Mouse (Mus musculus) midbrain, embryonic 10.5 days (tissue): Measurements from ENCODE around the gene Zfp420. TPM values are rescaled to one million over a fixed set of nuclear protein-coding genes. Genes with fewer than 3 reads are reported as not detected.

Source experiments
- DNase-seq: peaks from one replicate; pipeline ENCODE4 v3.0.0-alpha.2; 2017; ENCODE audit warnings: low spot score
- H3K27ac ChIP-seq: fragments of 300-500 bp; sonication (generic); replicated peaks from 2 replicates; pipeline ENCODE4 v1.5.1; 2016; ENCODE audit warnings: mild to moderate bottlenecking
- H3K27me3 ChIP-seq: fragments of 300-500 bp; sonication (generic); 2 replicates; pipeline ENCODE4 v1.6.1; 2016; ENCODE audit warnings: low read depth, mild to moderate bottlenecking; ENCODE audit not compliant: poor library complexity, severe bottlenecking
- H3K36me3 ChIP-seq: fragments of 300-500 bp; sonication (generic); 2 replicates; pipeline ENCODE4 v1.6.1; 2016; ENCODE audit warnings: mild to moderate bottlenecking, moderate library complexity
- H3K4me1 ChIP-seq: fragments of 300-500 bp; sonication (generic); 2 replicates; pipeline ENCODE4 v1.6.1; 2016
- H3K4me3 ChIP-seq: fragments of 300-500 bp; sonication (generic); 2 replicates; pipeline ENCODE4 v1.5.1; 2016; ENCODE audit warnings: mild to moderate bottlenecking, moderate library complexity
- H3K9me3 ChIP-seq: fragments of 300-500 bp; sonication (generic); replicated peaks from 2 replicates; pipeline ENCODE4 v1.6.1; 2016; ENCODE audit warnings: mild to moderate bottlenecking
- WGBS: fragments of 180-500 bp; shearing (Covaris S2); methylation state at CpG from one replicate; pipeline ENCODE4 v1.1.7; 2016; 5-methylcytosine and 5-hydroxymethylcytosine counted together
- microRNA-seq: library from miRNA; unstranded; fragments of <30 nt; microRNA quantifications from one replicate; pipeline ENCODE4, GENCODE M21; 2017
- polyA plus RNA-seq: library from polyadenylated mRNA; unstranded; fragments of >200 nt; fragmentation: Nextera tagmentation; extraction: Ambion mirVana; gene quantifications from 2 replicates; pipeline ENCODE4 v1.2.1, GENCODE M21; 2016

Zfp420 gene
- polyA plus RNA-seq, 1 experiment from 2014 or later = 9.3 TPM

DNA sequence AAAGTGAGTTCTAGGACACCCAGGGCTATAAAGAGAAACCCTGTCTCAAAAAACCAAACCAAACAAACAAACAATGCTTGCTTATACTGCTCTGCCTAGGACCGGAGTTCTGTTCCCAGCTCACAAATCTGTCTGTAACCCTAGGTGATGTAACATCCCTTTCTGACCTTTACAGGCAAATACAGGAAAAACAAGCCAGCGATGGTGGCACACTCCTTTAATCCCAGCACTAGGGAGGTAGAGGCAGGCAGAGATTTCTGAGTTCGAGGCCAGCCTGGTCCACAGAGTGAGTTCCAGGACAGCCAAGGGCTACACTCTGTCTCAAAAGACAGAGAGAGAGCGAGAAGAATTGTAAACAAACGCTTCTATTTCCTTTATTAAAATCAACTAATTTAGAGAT is 47.4 kb downstream of the Zfp420 start:
- DNase-seq = no peak
- Histone ChIP-seq H3K9me3 (no peaks in the 10 kb centered on the region), H3K4me3 (peak overlapping the region; percentile 55; the same call in 1 of the 2 replicates), H3K27me3 (no peaks in the 10 kb centered on the region), H3K4me1 (peaks cover 24% of the 10 kb centered on the region), H3K36me3 (peaks cover 32% of the 10 kb centered on the region), H3K27ac (peak overlapping the region; percentile 94)
- WGBS = 90% methylated on average over 5 of the region's 5 CpGs

DNA sequence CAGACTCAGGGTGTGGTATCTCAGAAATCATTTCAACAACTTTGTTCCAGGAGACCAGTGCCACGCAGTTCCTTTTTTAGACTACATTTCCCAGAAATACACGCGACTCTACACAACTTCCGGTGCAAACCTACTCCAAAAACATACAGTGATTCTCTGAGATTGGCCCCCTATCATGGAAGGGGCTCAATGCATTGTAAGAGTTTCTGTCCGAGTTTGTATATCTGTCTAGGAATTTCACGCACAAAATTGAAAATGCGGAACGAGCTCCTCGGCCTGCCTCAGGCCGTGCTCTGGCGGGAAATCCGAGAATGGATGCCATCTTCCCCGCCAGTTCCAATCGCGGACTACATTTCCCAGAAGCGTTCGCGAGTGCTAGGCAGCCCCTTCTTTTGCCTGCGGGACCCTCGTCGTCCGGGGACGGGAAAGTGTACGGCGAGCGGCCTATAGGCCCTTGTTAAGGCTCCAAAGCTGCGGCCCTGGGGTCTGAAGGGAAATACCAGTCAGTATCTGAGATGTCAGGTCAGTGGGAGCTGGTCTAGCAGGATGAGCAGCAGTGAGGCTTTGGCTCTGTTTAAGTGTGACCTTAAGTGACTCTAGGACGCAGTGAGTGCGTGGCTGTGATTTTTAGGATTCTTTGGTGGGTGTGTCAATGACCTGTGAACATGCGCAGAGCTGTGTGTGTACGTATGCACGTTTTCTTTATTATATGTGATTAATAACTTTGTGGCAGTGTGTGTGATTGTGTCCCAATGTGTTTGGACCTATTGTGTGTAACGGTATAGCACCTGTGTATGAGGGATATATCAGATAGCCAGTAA is 48.6 kb downstream of the Zfp420 start, which contains the start of gene Zfp383:
Gene Zfp383, plus strand, starts transcription at position 94 of the 821 bp plus-strand sequence.
- Histone ChIP-seq H3K27ac (peak within 1 kb of the TSS; percentile 94), H3K36me3 (peaks cover 32% of the 10 kb centered on the region), H3K27me3 (no peaks in the 10 kb centered on the region), H3K4me3 (peak within 1 kb of the TSS; percentile 68), H3K4me1 (peaks cover 24% of the 10 kb centered on the region), H3K9me3 (no peaks in the 10 kb centered on the region)
- WGBS = under 1% methylated on average over 33 of the region's 33 CpGs
- peak; percentile 90 for DNase-seq

DNA sequence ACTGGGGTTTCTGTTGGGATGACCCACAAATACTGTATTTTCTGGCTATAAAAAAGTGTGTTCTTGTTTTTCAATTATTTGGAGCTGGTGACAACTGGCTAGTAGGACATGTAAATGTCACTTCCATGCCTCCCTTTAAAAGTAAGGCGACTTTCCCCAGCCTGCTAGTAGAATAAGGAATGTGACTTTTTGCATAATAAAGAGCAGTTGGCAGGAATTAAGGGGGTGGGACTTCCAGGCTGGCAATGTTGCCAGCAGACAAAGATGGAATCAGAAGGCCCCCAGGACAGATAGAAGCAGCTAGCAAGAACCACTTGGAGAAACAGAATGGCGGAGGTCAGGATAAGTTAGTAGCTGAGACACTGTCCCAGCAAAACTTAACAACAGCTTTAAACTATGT is 50.5 kb downstream of the Zfp420 start:
- H3K9me3 ChIP-seq = peaks cover 5% of the 10 kb centered on the region
- peaks cover 44% of the 10 kb centered on the region for H3K36me3 ChIP-seq
- H3K4me3 ChIP-seq = 0 out of 2 replicates have a peak overlapping the region, but pooled peaks have one; percentile 68
- no peak overlapping the region for H3K27ac ChIP-seq
- no peaks in the 10 kb centered on the region for H3K27me3 ChIP-seq
- H3K4me1 ChIP-seq = peaks cover 24% of the 10 kb centered on the region
- no peak for DNase-seq
- WGBS = 66% methylated on average over 2 of the region's 2 CpGs

DNA sequence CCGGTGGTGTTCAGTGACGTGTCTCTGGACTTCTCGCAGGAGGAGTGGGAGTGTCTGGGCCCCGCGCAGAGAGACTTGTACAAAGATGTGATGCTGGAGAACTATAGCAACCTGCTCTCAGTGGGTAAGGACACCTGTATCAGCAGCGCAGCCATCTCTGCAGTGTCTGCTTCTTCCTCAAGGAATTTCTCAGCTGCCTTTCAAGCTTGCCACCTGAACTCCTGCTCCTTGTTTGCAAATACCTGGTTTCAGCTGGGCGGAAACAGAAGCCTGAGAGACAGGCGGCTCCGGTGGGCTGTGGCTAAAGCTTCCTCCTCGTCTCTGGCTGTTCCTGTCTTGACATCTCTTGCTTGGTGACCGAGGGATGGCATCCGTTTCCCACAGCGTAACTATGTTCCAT is 52.4 kb downstream of the Zfp420 start:
- Histone ChIP-seq H3K4me3 (no peak overlapping the region), H3K27me3 (no peaks in the 10 kb centered on the region), H3K9me3 (peaks cover 13% of the 10 kb centered on the region), H3K4me1 (peaks cover 18% of the 10 kb centered on the region), H3K36me3 (peaks cover 63% of the 10 kb centered on the region), H3K27ac (no peak overlapping the region)
- 96% methylated on average over 13 of the region's 13 CpGs for WGBS
- DNase-seq = no peak

DNA sequence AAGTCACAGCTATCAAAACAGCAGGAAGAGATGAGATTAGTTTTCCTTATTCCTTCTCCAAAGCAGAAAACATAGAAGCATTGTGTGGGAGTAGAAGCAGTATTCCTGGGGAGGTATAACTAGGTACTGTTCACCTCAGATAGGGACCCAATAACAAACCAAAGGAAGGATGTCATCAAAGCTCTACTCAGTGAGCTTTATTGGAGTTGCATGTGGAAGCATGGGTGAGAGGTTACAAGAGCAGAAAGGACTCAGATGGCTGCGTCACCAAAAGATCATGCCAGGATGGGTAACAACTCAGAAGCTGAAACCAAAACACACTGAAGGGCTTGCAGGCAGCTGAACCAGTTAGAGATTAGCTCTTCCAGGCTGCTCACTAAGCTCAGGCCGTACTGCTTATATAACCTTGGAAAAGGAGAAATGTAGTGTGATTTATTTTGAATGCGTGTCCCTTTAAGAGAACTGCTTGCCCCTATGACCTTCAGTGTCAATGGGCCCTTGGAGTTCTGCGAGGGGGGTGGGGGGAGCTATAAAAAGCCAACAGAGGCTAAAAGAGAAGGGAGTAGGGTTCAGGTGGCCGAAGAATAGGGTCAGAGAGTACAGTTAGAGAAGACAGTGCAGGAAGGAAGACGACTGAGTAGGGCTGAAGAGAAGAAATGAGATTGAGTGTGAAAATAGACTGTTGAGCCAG is 57.7 kb downstream of the Zfp420 start:
- Histone ChIP-seq H3K27ac (no peak overlapping the region), H3K4me1 (no peaks in the 10 kb centered on the region), H3K36me3 (peaks cover 49% of the 10 kb centered on the region), H3K4me3 (no peak overlapping the region), H3K27me3 (no peaks in the 10 kb centered on the region), H3K9me3 (peaks cover 13% of the 10 kb centered on the region)
- no peak for DNase-seq
- 75% methylated on average over 6 of the region's 6 CpGs for WGBS

DNA sequence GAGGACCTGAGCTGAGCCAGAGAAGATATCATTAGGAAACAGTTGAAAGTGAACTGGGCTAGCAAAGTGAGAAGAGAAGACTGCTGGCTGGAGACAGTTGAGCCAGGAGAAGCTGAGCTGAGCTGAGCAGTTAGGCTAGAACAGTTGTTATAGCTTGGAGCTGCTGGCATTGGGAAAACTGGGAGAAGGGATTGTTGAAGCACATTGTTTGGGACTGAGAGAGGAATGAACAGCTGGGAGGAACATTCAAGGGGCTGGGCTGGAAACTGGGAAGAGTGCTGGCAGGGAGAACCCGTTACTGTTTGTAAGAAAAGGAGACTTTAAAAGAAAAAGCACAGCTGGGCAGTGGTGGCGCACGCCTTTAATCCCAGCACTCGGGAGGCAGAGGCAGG is 58.3 kb downstream of the Zfp420 start:
- 83% methylated on average over 4 of the region's 4 CpGs for WGBS
- no peak for DNase-seq
- peaks cover 45% of the 10 kb centered on the region for H3K36me3 ChIP-seq
- H3K4me3 ChIP-seq = no peak overlapping the region
- H3K4me1 ChIP-seq = no peaks in the 10 kb centered on the region
- H3K27me3 ChIP-seq = no peaks in the 10 kb centered on the region
- H3K27ac ChIP-seq = no peak overlapping the region
- H3K9me3 ChIP-seq = peaks cover 13% of the 10 kb centered on the region

DNA sequence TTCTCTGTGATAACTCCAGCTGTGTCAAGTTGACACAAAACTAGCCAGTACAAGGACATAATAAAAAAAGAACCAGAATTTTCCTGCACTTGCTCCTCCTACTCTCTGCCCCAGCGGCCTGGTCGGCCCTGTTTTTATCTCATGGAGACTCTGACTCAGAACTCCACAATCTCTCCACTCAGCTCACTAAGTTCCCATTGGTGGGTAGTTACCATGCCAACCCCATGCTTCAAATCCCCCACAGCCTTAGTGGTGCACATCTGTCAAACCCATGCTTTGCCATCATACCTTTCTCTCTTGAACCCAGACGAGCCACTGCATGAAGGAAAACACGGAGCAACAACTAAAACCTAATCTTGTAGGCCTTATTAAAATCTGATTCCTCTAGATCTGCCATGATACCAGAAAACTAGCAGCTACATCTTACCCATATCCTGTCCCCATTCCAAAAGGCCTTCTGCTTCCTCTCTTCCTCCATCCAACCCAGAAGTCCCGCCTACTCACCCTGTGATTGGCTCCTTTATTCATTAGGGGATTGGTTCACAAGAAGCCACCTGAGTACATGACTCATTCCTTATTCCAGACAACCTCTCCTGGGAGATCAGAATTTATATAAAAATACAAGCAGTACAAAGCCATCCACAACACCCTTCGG is 61.8 kb downstream of the Zfp420 start:
- WGBS = 88% methylated on average over 6 of the region's 6 CpGs
- no peaks in the 10 kb centered on the region for H3K4me1 ChIP-seq
- H3K27me3 ChIP-seq = no peaks in the 10 kb centered on the region
- no peak overlapping the region for H3K4me3 ChIP-seq
- H3K36me3 ChIP-seq = peaks cover 10% of the 10 kb centered on the region
- H3K9me3 ChIP-seq = no peaks in the 10 kb centered on the region
- no peak overlapping the region for H3K27ac ChIP-seq
- no peak for DNase-seq

DNA sequence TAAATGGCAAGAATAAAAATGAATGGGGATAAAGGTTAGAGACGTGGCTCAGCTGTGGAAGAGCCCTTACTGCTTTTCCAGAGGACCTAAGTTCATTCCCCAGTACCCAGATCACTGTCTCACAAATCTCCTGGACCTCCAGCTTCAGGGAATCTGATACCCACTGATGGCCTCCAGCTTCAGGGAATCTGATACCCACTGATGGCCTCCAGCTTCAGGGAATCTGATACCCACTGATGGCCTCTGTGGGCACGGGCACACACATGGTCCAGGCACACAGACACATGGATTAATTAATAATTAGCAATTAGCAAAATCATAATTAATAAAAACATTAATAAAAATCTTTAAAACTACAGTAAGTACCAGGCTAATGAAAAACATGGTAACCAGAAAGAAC is 63.0 kb downstream of the Zfp420 start:
- H3K4me1 ChIP-seq = no peaks in the 10 kb centered on the region
- 79% methylated on average over 2 of the region's 2 CpGs for WGBS
- no peaks in the 10 kb centered on the region for H3K36me3 ChIP-seq
- no peaks in the 10 kb centered on the region for H3K9me3 ChIP-seq
- H3K27ac ChIP-seq = no peak overlapping the region
- H3K4me3 ChIP-seq = no peak overlapping the region
- no peaks in the 10 kb centered on the region for H3K27me3 ChIP-seq
- no peak for DNase-seq

Small RNAs within 50 kb of the gene (microRNA-seq; reads per million reads assigned to microRNA genes)
- not detected for gene Mir7668

Other genes starting within 250 kb of the Zfp420 start
- 0.05 and 0.06 TPM in 2 replicates for gene Catsperg2, start 132.9 kb upstream of the Zfp420 start, polyA plus RNA-seq
- 10.9 and 14.6 TPM in 2 replicates for gene Zfp84, start 91.4 kb upstream of the Zfp420 start, polyA plus RNA-seq
- gene Zfp30, start 76.0 kb upstream of the Zfp420 start, polyA plus RNA-seq = 6.8 and 8.3 TPM in 2 replicates
- 12.7 and 17.5 TPM in 2 replicates for gene Zfp790, start 43.9 kb upstream of the Zfp420 start, polyA plus RNA-seq
- 9.7 and 10.3 TPM in 2 replicates for gene Zfp940, start 6.3 kb upstream of the Zfp420 start, polyA plus RNA-seq
- gene Zfp27, start 46.6 kb downstream of the Zfp420 start, polyA plus RNA-seq = 10.6 and 12.8 TPM in 2 replicates
- gene Zfp383, start 48.2 kb downstream of the Zfp420 start, polyA plus RNA-seq = 5.4 and 7.3 TPM in 2 replicates
- gene Zfp74, start 94.1 kb downstream of the Zfp420 start, polyA plus RNA-seq = 12.7 and 15.8 TPM in 2 replicates
- 22.8 and 23.3 TPM in 2 replicates for gene Zfp568, start 124.0 kb downstream of the Zfp420 start, polyA plus RNA-seq
- 4.1 and 4.4 TPM in 2 replicates for gene Zfp14, start 191.4 kb downstream of the Zfp420 start, polyA plus RNA-seq
- 6.8 and 9.2 TPM in 2 replicates for gene Zfp82, start 212.9 kb downstream of the Zfp420 start, polyA plus RNA-seq
- gene Gm26920, start 230.4 kb downstream of the Zfp420 start, polyA plus RNA-seq = 1.3 and 2.2 TPM in 2 replicates
- gene Zfp566, start 230.5 kb downstream of the Zfp420 start, polyA plus RNA-seq = 14.3 and 18.5 TPM in 2 replicates
- gene Zfp260, start 234.8 kb downstream of the Zfp420 start, polyA plus RNA-seq = 113 and 116 TPM in 2 replicates